Mouse (Mus musculus): Measurements from ENCODE around the gene Metap1.
A peak's percentile ranks its signal among the peaks of the same experiment; 100 is the strongest.

Metap1 gene

DNA sequence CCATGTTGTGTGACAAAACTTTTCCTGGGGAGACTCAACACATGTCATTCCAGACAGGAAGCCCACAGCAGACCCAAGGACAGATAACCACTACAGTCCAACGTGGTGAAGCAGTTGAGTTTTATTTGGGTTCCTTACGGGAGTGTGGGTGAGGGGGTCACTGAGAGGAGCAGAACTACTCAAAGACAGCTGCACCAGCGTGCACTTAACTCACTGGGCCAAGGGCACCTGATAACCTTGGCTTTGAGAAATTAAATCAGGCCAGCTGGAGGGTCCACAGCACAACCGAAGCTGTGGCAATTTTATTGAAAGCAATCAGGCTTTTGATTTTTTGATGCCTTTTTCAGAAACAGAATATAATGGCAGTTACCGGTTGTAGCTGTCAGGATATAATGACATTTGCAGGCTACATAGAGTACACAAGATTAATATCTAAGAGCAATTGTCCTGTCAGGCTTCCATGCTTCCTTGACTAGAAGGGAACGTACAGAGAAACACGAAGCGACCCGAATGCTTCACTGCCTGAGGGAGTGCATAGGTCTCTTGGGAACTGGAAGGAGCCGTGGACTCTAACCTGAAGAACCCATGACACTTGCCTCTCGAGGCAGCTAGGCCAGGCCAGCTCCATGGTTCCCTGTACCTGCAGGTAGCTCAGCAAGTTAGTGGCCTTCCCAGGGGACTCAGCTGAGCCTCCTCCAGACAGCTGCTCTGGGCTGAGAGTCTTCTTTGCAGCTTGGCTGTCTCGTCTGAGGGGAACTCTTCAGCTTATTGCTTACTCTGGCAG, 41.0 kb downstream of the Metap1 start:
- no peak for DNase-seq

DNA sequence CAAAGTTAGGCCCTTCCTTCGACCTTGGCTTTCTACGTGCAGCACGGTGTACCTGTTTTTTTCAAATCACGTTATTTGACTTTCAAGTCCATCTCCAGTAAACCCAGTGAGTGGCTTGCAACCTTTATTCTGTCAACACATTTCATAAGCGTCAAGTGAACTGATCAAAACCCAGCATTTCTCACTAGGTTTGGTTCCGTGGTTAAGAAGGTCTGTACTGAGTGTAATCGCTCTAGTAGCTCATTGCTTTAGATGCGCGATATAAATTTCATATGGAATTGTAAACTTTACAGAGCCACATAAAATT, 45.9 kb downstream of the Metap1 start:
- no peak for DNase-seq

DNA sequence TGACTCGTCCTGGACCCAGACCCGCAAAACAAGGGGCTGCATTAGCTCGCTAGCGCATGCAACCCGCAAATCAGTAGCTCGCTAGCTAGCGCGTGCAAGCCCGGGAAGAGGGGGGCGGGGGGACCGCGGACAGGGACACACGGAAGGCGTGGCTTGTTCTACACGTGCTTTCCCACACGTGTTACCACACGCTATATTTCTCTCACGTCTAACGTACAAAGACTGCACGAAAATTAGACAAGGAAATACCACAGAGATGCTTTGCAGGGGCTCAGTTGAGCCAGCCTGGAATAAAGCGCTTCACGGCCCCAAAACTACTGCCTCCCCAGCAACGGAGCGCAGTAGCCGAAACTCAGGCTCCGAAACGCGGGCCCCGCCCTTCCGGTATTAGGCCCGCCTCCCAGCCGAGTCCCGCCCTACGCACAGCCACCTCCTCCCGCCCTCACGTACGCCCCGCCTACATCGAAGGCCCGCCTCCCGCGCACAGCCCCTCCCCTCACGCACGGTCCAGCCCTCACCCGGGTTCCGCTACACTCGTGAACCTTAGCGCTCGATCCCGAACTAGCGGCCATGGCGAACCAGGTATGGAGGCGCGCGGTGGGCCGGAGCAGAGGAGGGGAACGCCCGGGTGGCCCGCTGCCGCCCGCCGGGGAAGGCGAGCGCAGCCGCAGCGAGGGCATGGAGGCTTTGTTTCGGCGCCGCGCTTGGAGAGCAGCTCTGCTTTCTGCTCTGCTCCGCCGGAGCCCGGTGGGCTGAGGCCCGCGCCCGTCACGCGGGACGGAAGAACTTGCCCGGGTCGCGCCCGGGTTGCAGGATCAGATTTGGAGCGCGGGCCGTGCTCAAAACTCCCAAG, 46.5 kb downstream of the Metap1 start, which contains the start of gene Adh5:
Adh5 (plus strand) TSS at position 482 of the 853 bp plus-strand sequence.
- peak; percentile 89 for DNase-seq

GRCm38 (mm10) chr3:138442203-138442602, 47.1 kb downstream of the Metap1 start:
- no peak for DNase-seq

DNA sequence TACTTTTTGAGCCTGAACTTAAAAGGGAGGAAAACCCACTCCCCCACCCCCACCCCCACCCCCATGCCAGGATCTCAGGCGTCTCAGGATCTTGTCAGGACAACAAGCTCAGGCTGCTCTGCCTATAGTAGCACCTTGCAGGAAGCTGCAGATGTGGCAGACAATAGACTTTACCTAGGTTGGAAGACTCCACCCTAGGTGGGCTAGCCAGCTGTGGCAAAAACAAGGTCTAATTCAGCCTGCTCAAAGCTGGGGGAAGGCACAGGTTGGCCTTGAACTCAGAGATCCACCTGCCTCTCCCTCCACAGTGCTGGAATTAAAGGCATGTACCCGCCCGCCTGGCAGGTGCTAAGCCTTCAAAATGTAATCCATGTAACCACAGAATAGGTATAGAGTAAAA, 50.6 kb downstream of the Metap1 start:
- no peak for DNase-seq

- DNase-seq = no peak
These were observed 57.5 kb downstream of the Metap1 start for GRCm38 (mm10) chr3:138431835-138432234.

GRCm38 (mm10) chr3:138430360-138430976, 58.8 kb downstream of the Metap1 start:
- no peak for DNase-seq

DNA sequence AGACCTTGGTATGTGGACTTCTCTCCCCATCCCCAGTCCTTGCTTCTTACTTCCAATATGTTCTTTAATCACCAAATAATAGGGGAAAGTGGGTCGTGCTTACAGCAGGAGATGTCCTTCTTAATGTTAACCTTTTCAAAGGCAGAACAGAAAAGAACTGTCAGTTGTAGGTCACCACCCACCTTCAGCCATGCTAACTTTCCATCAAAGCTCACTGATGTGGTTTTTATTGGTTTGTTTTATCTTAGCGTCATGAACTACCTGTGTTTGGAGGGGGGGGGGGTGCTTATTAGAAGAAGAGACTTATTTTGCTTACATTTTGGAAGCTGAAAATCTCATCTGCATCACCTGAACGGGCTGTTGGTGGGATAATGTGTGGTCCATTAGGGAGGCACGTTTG, 65.1 kb downstream of the Metap1 start:
- no peak for DNase-seq

GRCm38 (mm10) chr3:138423664-138424063, 65.7 kb downstream of the Metap1 start:
- no peak for DNase-seq

DNA sequence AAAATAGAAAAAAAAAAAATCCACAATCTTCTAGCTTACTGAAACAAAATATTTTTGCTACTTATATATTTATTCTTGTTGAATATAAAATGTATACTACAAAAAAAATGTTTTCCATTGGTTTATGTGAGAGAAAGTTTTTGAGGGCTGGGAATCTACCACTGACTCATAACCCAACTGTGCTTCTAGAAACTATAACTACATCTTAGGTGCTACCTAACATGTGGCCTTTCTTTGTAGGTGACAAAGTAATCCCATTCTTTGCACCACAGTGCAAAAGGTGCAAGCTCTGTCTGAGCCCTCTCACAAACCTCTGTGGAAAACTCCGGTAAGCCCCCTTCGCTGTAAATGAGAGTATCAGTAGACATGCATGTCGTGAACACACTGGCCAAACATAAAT, 68.9 kb downstream of the Metap1 start:
- DNase-seq = no peak

- no peak for DNase-seq
These were observed 69.9 kb downstream of the Metap1 start for GRCm38 (mm10) chr3:138419369-138419768.

- DNase-seq = no peak
These were observed 74.1 kb downstream of the Metap1 start, which contains the start of gene Adh4 for GRCm38 (mm10) chr3:138415121-138415690. Gene Adh4, plus strand, starts transcription at chr3:138415466.

- DNase-seq = no peak
These were observed 79.1 kb downstream of the Metap1 start for GRCm38 (mm10) chr3:138410211-138410610.

- DNase-seq = no peak
These were observed 79.7 kb downstream of the Metap1 start for GRCm38 (mm10) chr3:138409585-138409984.
